21 mouse cellular contexts compared by ENCODE assay signal in the genomic region with DNA sequence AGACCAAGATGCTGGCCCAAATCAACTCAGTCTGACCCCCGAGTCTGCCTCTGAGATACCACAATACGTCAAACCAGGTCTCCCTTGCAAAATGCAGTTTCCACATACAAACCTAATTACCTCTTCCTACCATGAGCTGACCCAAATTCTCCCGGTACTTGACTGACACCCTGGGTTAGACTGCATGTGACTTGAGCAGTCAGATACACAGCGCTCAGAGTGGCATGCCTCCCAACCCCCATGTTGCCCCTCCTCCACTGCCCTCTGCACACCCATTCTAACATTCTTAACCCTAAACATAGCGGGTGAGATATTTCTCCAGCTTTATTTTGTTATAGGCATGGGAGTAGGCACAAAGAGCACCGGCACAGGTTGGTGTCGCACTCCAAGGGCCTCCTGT. TPM values are rescaled to one million over a fixed set of nuclear protein-coding genes. Genes with fewer than 3 reads are reported as not detected.
DNase-seq lines count a peak whose midpoint lies in the region; ATAC-seq lines count a peak whose summit lies in the region.
"Had no signal": no experiment of that assay in that cellular context is flagged by ENCODE, and none has a peak within 500 bp of the region (broad histone marks: within the 10 kb centered on the region; RNA-seq: fewer than 3 reads in every experiment).

No protein-coding gene starts in this region.

- ATAC-seq in heart, embryonic 14.5 days (ENCODE audit: insufficient number of reproducible peaks, insufficient read depth, low FRiP score, low read depth), result peak; percentile 8; the same call in 1 of the 2 replicates
- no peak for ATAC-seq in liver, embryonic 13.5 days (ENCODE audit: low read depth)
- no peak for ATAC-seq in erythroid progenitor cell, adult 5-6 weeks (replicated peaks; ENCODE audit: low FRiP score, poor library complexity, severe bottlenecking)
- ATAC-seq: forebrain, embryonic 16.5 days; hindbrain, embryonic 16.5 days had no signal

- no peak overlapping the region; a peak in 1 of 4 replicates for H3K27ac ChIP-seq in heart, embryonic 14.5 days (replicated peaks in 1 of 2; ENCODE audit: control insufficient read depth in 1 of 2, insufficient read depth in 1 of 2, low read depth in 2 of 2, low read length in 2 of 2)
- 0 out of 2 replicates have a peak overlapping the region, but pooled peaks have one; percentile 62 for H3K27ac ChIP-seq in liver, embryonic 13.5 days
- H3K27ac ChIP-seq: left cerebral cortex, adult 2 months; macrophage had no signal

- no peaks in the 10 kb centered on the region for H3K27me3 ChIP-seq in heart, embryonic 14.5 days (ENCODE audit: control insufficient read depth, insufficient read depth, low read length)
- H3K27me3 ChIP-seq in liver, embryonic 13.5 days, result no peaks in the 10 kb centered on the region
- H3K27me3 ChIP-seq: CH12.LX; embryonic facial prominence, embryonic 12.5 days had no signal

- WGBS in heart, embryonic 14.5 days, result 59% methylated on average over 7 of the region's 7 CpGs
- WGBS in liver, embryonic 13.5 days (ENCODE audit: insufficient replicate concordance), result 69% methylated on average over 7 of the region's 7 CpGs

- H3K4me3 ChIP-seq in heart, embryonic 14.5 days (ENCODE audit: control insufficient read depth in 1 of 2, insufficient read depth in 1 of 2, low read depth in 1 of 2, low read length in 2 of 2), result no peak overlapping the region
- H3K4me3 ChIP-seq in liver, embryonic 13.5 days (replicated peaks), result no peak overlapping the region
- H3K4me3 ChIP-seq: embryonic facial prominence, embryonic 12.5 days; erythroblast, embryonic 14.5 days; left cerebral cortex, adult 2 months had no signal

- H3K4me1 ChIP-seq in heart, embryonic 14.5 days (ENCODE audit: control insufficient read depth in 2 of 2, insufficient read depth in 2 of 2, low read length in 2 of 2), result peaks cover 20 to 27% of the 10 kb centered on the region in 2 experiments
- H3K4me1 ChIP-seq in liver, embryonic 13.5 days (replicated peaks), result peaks cover 50% of the 10 kb centered on the region

- no peaks in the 10 kb centered on the region for H3K9me3 ChIP-seq in heart, embryonic 14.5 days (ENCODE audit: control insufficient read depth, low read length)
- no peaks in the 10 kb centered on the region for H3K9me3 ChIP-seq in liver, embryonic 13.5 days (replicated peaks)
- H3K9me3 ChIP-seq: embryonic facial prominence, embryonic 12.5 days had no signal

- peaks cover 6% of the 10 kb centered on the region; the same call in 1 of the 2 replicates for H3K36me3 ChIP-seq in heart, embryonic 14.5 days (ENCODE audit: control insufficient read depth, insufficient read depth, low read length)
- peaks cover 9% of the 10 kb centered on the region; the same call in 1 of the 2 replicates for H3K36me3 ChIP-seq in liver, embryonic 13.5 days
- H3K36me3 ChIP-seq: embryonic facial prominence, embryonic 12.5 days had no signal

- intact Hi-C loops in heart, postnatal 36 days (cut with DNase I), result no loop called here

- no peak overlapping the region for H3K4me2 ChIP-seq in heart, embryonic 14.5 days (ENCODE audit: low read length)
- H3K4me2 ChIP-seq in liver, embryonic 13.5 days, result no peak overlapping the region
- H3K4me2 ChIP-seq: embryonic facial prominence, embryonic 12.5 days; heart, embryonic 11.5 days; midbrain, embryonic 11.5 days had no signal

- H3K9ac ChIP-seq in heart, embryonic 14.5 days (ENCODE audit: low read length), result no peak overlapping the region
- H3K9ac ChIP-seq in liver, embryonic 13.5 days, result no peak overlapping the region
- H3K9ac ChIP-seq: embryonic facial prominence, embryonic 12.5 days had no signal

- DNase-seq in heart, postnatal 36 days, result no peak
- DNase-seq in retina, postnatal 1 day, result peak; percentile 29
- no peak for DNase-seq in retina, embryonic 14.5 days (ENCODE audit: low spot score)
- no peak for DNase-seq in liver, embryonic 13.5 days
- DNase-seq in urinary bladder, postnatal 25 days (ENCODE audit: low spot score), result no peak
- DNase-seq: cerebellum, adult 9-10 months; gastrocnemius, postnatal 25 days; right cerebral cortex, postnatal 14 days; spleen, adult 18-20 months; thymus, postnatal 36 days had no signal

RNA-seq across cellular contexts. Expression of gene Tex2, which starts 55.8 kb away (rescaled TPM):
- polyA plus RNA-seq in heart, embryonic 14.5 days (2014; fragmentation: Nextera tagmentation; extraction: Ambion mirVana), result 13.5 and 14.4 TPM in 2 replicates
- total RNA-seq in heart, postnatal 36 days (2021), result 10 to 100 TPM; 40.1 to 42.1 TPM
- polyA plus RNA-seq in liver, embryonic 13.5 days (2015; fragmentation: Nextera tagmentation; extraction: Ambion mirVana), result 7.5 and 9.8 TPM in 2 replicates
- total RNA-seq in erythroid progenitor cell, adult 5-6 weeks (2015; ENCODE audit: low replicate concordance), result 18.9 and 32.1 TPM in 2 replicates
- 35.9 and 41.8 TPM in 2 replicates for total RNA-seq in erythroid progenitor cell, adult 5-6 weeks (2017; ENCODE audit: low replicate concordance)
